Comparison of ENCODE assay signal across 20 mouse cellular contexts in genomic region chr11:84383891-84384290, GRCm38 (mm10).
DNase-seq lines count a peak whose midpoint lies in the region; ATAC-seq lines count a peak whose summit lies in the region.
"Had no signal": no experiment of that assay in that cellular context is flagged by ENCODE, and none has a peak within 500 bp of the region (broad histone marks: within the 10 kb centered on the region; RNA-seq: fewer than 3 reads in every experiment).

No protein-coding gene starts in this region.

- H3K36me3 ChIP-seq in forebrain, embryonic 10.5 days (replicated peaks): peaks cover 28% of the 10 kb centered on the region
- no peaks in the 10 kb centered on the region for H3K36me3 ChIP-seq in forebrain, embryonic 11.5 days (ENCODE audit: control insufficient read depth, insufficient read depth, low read length)
- peaks cover 26% of the 10 kb centered on the region for H3K36me3 ChIP-seq in midbrain, embryonic 10.5 days
- peaks cover 7% of the 10 kb centered on the region; the same call in 1 of the 2 replicates for H3K36me3 ChIP-seq in midbrain, embryonic 14.5 days (ENCODE audit: control insufficient read depth, insufficient read depth, low read length)
- H3K36me3 ChIP-seq in hindbrain, embryonic 11.5 days (ENCODE audit: control insufficient read depth, insufficient read depth, low read length): no peaks in the 10 kb centered on the region
- no peaks in the 10 kb centered on the region for H3K36me3 ChIP-seq in neural tube, embryonic 14.5 days (ENCODE audit: control insufficient read depth, insufficient read depth, low read length)

- peaks cover 54% of the 10 kb centered on the region for H3K4me1 ChIP-seq in forebrain, embryonic 10.5 days
- peaks cover 9% of the 10 kb centered on the region; the same call in 1 of the 2 replicates for H3K4me1 ChIP-seq in forebrain, embryonic 11.5 days (replicated peaks; ENCODE audit: control insufficient read depth, insufficient read depth, low read length)
- peaks cover 29% of the 10 kb centered on the region for H3K4me1 ChIP-seq in midbrain, embryonic 10.5 days
- H3K4me1 ChIP-seq in midbrain, embryonic 14.5 days (ENCODE audit: control insufficient read depth, insufficient read depth, low read length): peaks cover 8% of the 10 kb centered on the region; the same call in 1 of the 2 replicates
- peaks cover 2% of the 10 kb centered on the region; the same call in 1 of the 2 replicates for H3K4me1 ChIP-seq in hindbrain, embryonic 11.5 days (replicated peaks; ENCODE audit: control insufficient read depth, insufficient read depth, low read length)
- 0 out of 2 replicates have a peak, but pooled peaks cover 9% of the 10 kb centered on the region for H3K4me1 ChIP-seq in neural tube, embryonic 14.5 days (ENCODE audit: control insufficient read depth, insufficient read depth, low read length)

- 59% methylated on average over 6 of the region's 6 CpGs for WGBS in forebrain, embryonic 10.5 days
- WGBS in forebrain, embryonic 11.5 days: 49% methylated on average over 6 of the region's 6 CpGs
- WGBS in midbrain, embryonic 10.5 days: 77% methylated on average over 6 of the region's 6 CpGs
- 79% methylated on average over 6 of the region's 6 CpGs for whole genome bisulfite sequencing in midbrain, embryonic 14.5 days
- WGBS in hindbrain, embryonic 11.5 days: 45% methylated on average over 6 of the region's 6 CpGs
- 40% methylated on average over 6 of the region's 6 CpGs for WGBS in neural tube, embryonic 14.5 days

- H3K27me3 ChIP-seq in forebrain, embryonic 10.5 days (ENCODE audit: poor library complexity, severe bottlenecking): no peaks in the 10 kb centered on the region
- no peaks in the 10 kb centered on the region for H3K27me3 ChIP-seq in forebrain, embryonic 11.5 days (ENCODE audit: control insufficient read depth, insufficient read depth, low read length)
- no peaks in the 10 kb centered on the region for H3K27me3 ChIP-seq in midbrain, embryonic 10.5 days (ENCODE audit: low read depth, poor library complexity, severe bottlenecking)
- no peaks in the 10 kb centered on the region for H3K27me3 ChIP-seq in midbrain, embryonic 14.5 days (ENCODE audit: control insufficient read depth, insufficient read depth, low read length)
- H3K27me3 ChIP-seq in hindbrain, embryonic 11.5 days (ENCODE audit: control insufficient read depth, insufficient read depth, low read length): no peaks in the 10 kb centered on the region
- H3K27me3 ChIP-seq in neural tube, embryonic 14.5 days (ENCODE audit: control insufficient read depth, insufficient read depth, low read length): no peaks in the 10 kb centered on the region
- H3K27me3 ChIP-seq: embryonic facial prominence, embryonic 13.5 days had no signal

- ATAC-seq in forebrain, embryonic 11.5 days (replicated peaks; ENCODE audit: low FRiP score): no peak
- no peak for ATAC-seq in midbrain, embryonic 14.5 days (ENCODE audit: low FRiP score, low TSS enrichment)
- no peak for ATAC-seq in hindbrain, embryonic 11.5 days (ENCODE audit: low FRiP score)
- no peak for ATAC-seq in neural tube, embryonic 14.5 days (ENCODE audit: low read depth)
- ATAC-seq: intestine, embryonic 16.5 days; lung, postnatal 0 days had no signal

- no peak for DNase-seq in forebrain, embryonic 10.5 days (ENCODE audit: extremely low spot score, low spot score)
- DNase-seq in forebrain, embryonic 11.5 days (ENCODE audit: low spot score): no peak
- DNase-seq in midbrain, embryonic 10.5 days (ENCODE audit: low spot score): no peak
- DNase-seq in midbrain, embryonic 14.5 days: no peak
- no peak for DNase-seq in hindbrain, embryonic 11.5 days (ENCODE audit: low spot score)
- DNase-seq in frontal cortex, postnatal 25 days (ENCODE audit: low spot score in 2 of 2): no peak
- DNase-seq in left cerebral cortex, adult 8-10 months (ENCODE audit: low spot score in 2 of 2): no peak
- DNase-seq: cerebellum, adult 8-10 months; gastrocnemius, postnatal 14 days; heart, adult 2 months; heart, postnatal 4 days; left cerebral cortex, postnatal 4 days; liver; right cerebral cortex, postnatal 4 days; thymus, adult 2 months had no signal

- no peaks in the 10 kb centered on the region for H3K9me3 ChIP-seq in forebrain, embryonic 10.5 days
- no peaks in the 10 kb centered on the region for H3K9me3 ChIP-seq in forebrain, embryonic 11.5 days (ENCODE audit: control insufficient read depth, low read length)
- no peaks in the 10 kb centered on the region for H3K9me3 ChIP-seq in midbrain, embryonic 10.5 days (replicated peaks)
- H3K9me3 ChIP-seq in midbrain, embryonic 14.5 days (ENCODE audit: control insufficient read depth, low read length): no peaks in the 10 kb centered on the region
- H3K9me3 ChIP-seq in hindbrain, embryonic 11.5 days (ENCODE audit: control insufficient read depth, low read length): no peaks in the 10 kb centered on the region
- no peaks in the 10 kb centered on the region for H3K9me3 ChIP-seq in neural tube, embryonic 14.5 days (ENCODE audit: control insufficient read depth, low read length)
- H3K9me3 ChIP-seq: embryonic facial prominence, embryonic 13.5 days had no signal

- 0 out of 2 replicates have a peak overlapping the region, but pooled peaks have one; percentile 60 for H3K27ac ChIP-seq in forebrain, embryonic 10.5 days
- no peak overlapping the region for H3K27ac ChIP-seq in forebrain, embryonic 11.5 days (ENCODE audit: low read depth, low read length)
- H3K27ac ChIP-seq in midbrain, embryonic 10.5 days (replicated peaks): peak overlapping the region; percentile 9; the same call in 1 of the 2 replicates
- no peak overlapping the region for H3K27ac ChIP-seq in midbrain, embryonic 14.5 days (replicated peaks; ENCODE audit: low read depth, low read length)
- 0 out of 2 replicates have a peak overlapping the region, but pooled peaks have one; percentile 61 for H3K27ac ChIP-seq in hindbrain, embryonic 11.5 days (ENCODE audit: low read depth, low read length)
- 0 out of 2 replicates have a peak overlapping the region, but pooled peaks have one; percentile 16 for H3K27ac ChIP-seq in neural tube, embryonic 14.5 days (ENCODE audit: low read depth, low read length)
- H3K27ac ChIP-seq: embryonic facial prominence, embryonic 13.5 days; heart, adult 2 months; kidney, postnatal 0 days had no signal

- H3K4me3 ChIP-seq in forebrain, embryonic 10.5 days: no peak overlapping the region
- no peak overlapping the region for H3K4me3 ChIP-seq in forebrain, embryonic 11.5 days (ENCODE audit: low read depth, low read length)
- H3K4me3 ChIP-seq in midbrain, embryonic 10.5 days: no peak overlapping the region
- no peak overlapping the region for H3K4me3 ChIP-seq in midbrain, embryonic 14.5 days (replicated peaks; ENCODE audit: low read depth, low read length)
- no peak overlapping the region for H3K4me3 ChIP-seq in hindbrain, embryonic 11.5 days (ENCODE audit: low read depth, low read length)
- no peak overlapping the region for H3K4me3 ChIP-seq in neural tube, embryonic 14.5 days (ENCODE audit: low read depth, low read length)
- H3K4me3 ChIP-seq: embryonic facial prominence, embryonic 13.5 days; heart, adult 2 months had no signal

- no peak overlapping the region for H3K4me2 ChIP-seq in forebrain, embryonic 11.5 days (ENCODE audit: low read depth, low read length, severe bottlenecking)
- H3K4me2 ChIP-seq in midbrain, embryonic 14.5 days (ENCODE audit: low read length): no peak overlapping the region
- H3K4me2 ChIP-seq in hindbrain, embryonic 11.5 days (replicated peaks; ENCODE audit: low read depth, low read length): no peak overlapping the region
- no peak overlapping the region for H3K4me2 ChIP-seq in neural tube, embryonic 14.5 days (ENCODE audit: low read depth, low read length)
- H3K4me2 ChIP-seq: embryonic facial prominence, embryonic 13.5 days had no signal

- no peak overlapping the region for H3K9ac ChIP-seq in forebrain, embryonic 11.5 days (ENCODE audit: low read length)
- no peak overlapping the region for H3K9ac ChIP-seq in midbrain, embryonic 14.5 days (replicated peaks; ENCODE audit: low read length)
- H3K9ac ChIP-seq in hindbrain, embryonic 11.5 days (ENCODE audit: low read depth, low read length): no peak overlapping the region
- no peak overlapping the region for H3K9ac ChIP-seq in neural tube, embryonic 14.5 days (replicated peaks; ENCODE audit: low read depth, low read length)
- H3K9ac ChIP-seq: embryonic facial prominence, embryonic 13.5 days had no signal

Comparison
In these comparisons a context has a peak if more than half of its experiments do, and no peak if none do; other contexts are left out.
1. H3K27ac ChIP-seq: peak in forebrain, embryonic 10.5 days (single experiment), midbrain, embryonic 10.5 days (single experiment), hindbrain, embryonic 11.5 days (single experiment) and neural tube, embryonic 14.5 days (single experiment); none in forebrain, embryonic 11.5 days (single experiment) and midbrain, embryonic 14.5 days (single experiment).